Mouse (Mus musculus) spleen, postnatal 4 days (tissue): ENCODE data around the gene Pdlim1.

ENCODE experiments used
- DNase-seq, 2 experiments: peaks; one replicate each; pipeline ENCODE4 v3.0.0; 2022; ENCODE audit warnings: low spot score in 2 of 2

Gene Pdlim1

DNA sequence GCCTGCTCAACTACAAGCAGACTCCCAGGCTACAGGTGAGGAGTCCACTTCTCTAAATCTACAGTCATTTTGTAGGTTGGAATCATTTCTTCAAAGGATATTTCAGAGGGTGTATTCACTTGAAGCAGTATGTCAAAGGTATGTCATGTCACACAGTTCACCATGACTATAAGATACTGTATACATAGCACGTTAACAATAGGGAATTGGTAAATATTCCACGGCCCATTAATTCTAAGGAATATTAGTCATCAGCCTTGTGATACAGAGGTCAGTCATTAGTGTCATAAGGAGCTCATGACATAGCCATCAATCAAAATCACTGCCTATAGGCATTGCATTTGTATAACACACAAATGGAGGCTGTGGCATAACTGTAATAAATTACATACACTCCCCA, 13.1 kb upstream of the Pdlim1 start:
- DNase-seq: no peak

- no peak for DNase-seq
Measured at GRCm38 (mm10) chr19:40283415-40283814, 11.8 kb upstream of the Pdlim1 start.

- DNase-seq: no peak
Measured at GRCm38 (mm10) chr19:40278372-40279023, 6.9 kb upstream of the Pdlim1 start.

GRCm38 (mm10) chr19:40277494-40277893, 5.9 kb upstream of the Pdlim1 start:
- DNase-seq: no peak

DNA sequence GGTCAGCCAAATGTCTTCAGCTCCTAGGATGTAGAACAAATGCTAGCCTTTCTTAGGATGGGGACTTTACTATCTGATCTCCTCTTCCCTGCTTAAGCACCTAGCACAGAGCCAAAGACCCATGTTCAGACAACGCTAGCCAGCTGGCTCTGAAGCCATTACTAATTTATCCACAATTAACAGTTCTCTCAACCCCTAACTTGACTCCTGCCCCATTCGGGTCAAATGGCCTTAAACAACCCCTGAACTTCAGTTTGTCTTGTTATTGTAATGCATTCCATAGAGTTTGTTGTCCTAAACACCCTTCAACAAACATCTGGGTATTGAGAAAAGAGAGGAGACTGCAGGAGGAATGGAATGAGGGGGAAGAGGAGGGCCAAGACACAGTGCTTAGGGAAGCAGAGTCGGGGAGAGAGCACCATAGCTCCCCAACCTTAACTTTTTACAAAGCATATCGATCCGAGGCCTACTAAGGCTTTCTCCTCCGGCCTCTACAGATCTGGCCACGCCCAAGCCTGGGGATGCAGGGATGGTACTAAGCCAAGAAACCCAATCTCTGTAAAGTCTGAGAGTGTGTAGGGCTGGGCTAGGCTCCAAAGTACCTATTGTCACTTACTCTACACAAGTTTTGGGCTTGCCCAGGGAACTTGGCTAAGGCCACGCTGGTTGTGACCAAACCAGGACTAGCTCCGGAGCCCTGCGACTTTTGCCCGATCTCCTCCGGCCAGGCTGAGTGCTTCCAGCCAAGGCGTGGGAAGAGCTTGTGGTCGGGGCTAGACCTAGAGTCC, 4.0 kb upstream of the Pdlim1 start:
- DNase-seq: no peak

DNA sequence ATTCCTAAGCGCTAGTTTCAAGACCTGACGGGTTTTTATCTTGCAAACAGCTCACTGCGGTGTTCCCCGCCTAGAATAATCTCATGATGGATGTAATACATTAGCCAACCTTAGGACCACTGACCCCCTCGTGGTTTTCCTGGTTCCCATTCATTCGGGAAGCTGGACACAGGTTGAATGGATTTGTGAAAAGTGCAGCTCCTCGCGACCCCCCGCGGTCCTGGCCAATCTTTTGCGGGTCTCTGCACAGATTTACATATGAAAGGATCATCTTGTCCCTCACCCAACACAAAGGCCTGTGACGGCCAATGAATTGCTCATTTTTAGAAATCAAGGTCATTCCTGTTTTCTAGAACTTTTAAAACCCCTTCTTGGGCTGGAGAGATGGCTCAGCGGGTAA, 1.0 kb upstream of the Pdlim1 start:
- no peak for DNase-seq

GRCm38 (mm10) chr19:40270351-40271307, 1.0 kb downstream of the Pdlim1 start:
- peak; percentile 55 to 84 for DNase-seq

DNA sequence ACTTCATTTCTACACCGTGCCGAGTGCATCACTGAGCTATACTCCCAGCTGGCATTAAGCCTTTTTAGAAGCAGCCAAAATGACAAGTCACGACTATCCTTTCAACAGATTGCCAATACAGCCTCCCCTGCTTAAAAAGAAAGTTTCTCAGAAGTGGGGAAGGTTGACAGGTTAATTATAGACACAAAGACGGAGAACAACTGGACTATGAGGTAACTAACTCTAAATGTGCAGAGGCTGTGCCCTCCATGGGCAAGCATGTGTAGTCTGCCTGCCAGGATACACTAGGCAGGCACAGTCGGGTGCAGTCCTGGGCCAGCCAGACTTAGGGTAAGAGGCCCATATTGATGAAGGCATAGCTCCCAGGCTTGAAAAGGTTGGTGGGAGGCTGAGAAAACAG, 2.1 kb downstream of the Pdlim1 start:
- DNase-seq: no peak

DNA sequence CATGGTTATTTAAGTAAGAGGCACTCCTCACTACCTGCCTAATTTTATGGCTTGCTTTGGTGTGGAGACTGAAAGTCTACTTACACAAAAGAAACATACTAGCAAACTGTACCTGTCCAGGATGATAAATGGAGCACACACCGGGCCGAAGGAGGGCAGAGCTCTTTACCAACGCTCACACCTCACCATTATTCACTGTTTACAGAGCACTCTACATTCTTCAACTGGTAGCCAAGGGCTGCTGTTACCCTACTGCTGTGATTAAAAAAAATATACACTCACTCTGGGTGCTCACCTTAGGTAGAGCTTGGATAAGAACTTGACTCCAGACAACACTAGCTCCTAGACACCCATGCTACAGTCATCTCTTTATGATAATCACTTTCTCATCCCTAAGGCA, 3.1 kb downstream of the Pdlim1 start:
- DNase-seq: no peak

DNA sequence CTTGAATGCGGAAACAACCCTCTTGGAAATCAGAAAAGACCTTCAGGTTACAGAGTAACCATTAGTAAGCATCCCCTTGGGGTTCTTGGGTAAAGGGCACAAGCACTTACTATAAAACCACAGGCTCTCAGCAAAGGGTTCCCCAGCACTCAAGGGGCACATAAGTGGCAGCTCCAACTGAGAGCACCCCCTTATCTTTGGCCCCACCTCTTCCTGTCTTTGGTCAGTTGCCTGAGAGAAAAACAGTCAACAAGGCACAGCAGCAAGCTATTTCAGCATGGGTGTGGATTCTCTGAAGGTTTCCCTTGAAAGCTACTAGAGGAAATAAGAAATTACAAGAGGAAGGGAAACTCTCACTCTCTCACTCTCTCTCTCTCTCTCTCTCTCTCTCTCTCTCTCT, 4.3 kb downstream of the Pdlim1 start:
- peak in 1 of 2 experiments; percentile 31 for DNase-seq

GRCm38 (mm10) chr19:40259485-40259884, 12.2 kb downstream of the Pdlim1 start:
- no peak for DNase-seq

DNA sequence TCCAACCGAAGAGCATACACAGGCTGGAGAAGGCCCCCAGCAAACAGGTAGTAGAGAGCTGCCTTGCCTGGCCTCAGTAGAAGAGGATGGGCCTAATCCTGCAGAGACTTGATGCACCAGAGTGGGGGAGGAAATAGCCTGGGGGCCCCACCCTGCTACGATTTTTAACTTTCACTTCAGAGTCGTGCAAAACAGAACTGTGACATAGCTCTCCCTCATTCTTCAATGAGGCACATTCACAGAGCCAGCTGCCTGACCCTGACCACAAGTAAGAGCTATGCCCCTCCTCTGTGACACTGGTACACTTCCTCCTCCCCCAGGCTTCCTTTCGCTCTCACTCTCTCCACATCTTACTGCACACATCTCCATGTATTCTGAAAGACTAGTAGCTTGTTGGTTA, 14.2 kb downstream of the Pdlim1 start:
- DNase-seq: peak; percentile 33 to 66

DNA sequence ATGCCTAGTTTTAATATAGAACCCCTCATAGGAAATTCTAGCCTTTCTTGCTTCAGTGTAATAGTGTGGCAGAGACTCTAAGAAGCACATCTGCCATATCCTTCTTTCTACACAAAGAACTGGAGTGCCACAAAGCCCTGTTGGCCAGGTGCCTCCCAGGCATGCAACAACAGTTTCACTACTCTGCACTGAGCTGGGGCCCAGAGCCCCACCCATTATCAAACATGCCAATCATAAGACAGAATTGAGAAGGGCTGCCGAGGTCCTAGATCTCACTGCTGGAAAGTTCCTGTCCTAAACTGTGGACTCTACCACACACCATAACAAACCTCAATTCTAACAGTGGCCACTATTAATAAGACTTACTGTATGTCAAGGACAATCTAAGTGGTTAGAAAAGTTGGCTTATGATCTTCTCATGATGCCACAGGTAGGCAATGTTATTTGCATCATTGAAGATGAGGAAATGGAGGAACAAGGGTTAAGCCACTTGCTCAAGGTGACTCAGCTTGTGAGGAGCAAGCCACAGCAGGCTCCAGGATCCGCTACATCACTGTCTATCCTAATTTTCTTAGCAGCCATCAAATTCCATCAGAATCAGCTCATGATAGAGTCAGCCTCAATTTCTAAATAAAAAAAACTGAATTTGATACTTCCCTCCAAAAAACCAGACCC, 15.1 kb downstream of the Pdlim1 start:
- DNase-seq: peak in 1 of 2 experiments; percentile 59

DNA sequence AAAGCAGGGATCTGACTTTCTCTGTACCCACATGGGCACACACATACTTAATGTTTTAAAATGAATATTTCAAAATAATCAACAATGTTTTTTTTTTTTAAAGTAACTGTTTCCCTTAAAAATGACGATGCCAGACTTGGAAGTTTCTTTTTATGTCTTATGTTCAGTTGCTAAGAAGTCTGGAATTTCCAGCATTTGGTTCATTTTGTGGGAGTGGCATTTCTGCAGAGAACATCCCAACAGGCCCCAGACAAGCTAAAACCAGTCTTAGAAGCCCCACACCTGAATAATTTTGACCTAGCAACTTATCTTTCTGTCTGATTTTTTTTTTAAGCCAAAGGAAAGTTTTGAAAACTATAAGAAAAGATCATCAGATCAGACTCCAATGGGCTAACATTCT, 16.1 kb downstream of the Pdlim1 start:
- DNase-seq: no peak

GRCm38 (mm10) chr19:40254741-40255140, 16.9 kb downstream of the Pdlim1 start:
- no peak for DNase-seq

DNA sequence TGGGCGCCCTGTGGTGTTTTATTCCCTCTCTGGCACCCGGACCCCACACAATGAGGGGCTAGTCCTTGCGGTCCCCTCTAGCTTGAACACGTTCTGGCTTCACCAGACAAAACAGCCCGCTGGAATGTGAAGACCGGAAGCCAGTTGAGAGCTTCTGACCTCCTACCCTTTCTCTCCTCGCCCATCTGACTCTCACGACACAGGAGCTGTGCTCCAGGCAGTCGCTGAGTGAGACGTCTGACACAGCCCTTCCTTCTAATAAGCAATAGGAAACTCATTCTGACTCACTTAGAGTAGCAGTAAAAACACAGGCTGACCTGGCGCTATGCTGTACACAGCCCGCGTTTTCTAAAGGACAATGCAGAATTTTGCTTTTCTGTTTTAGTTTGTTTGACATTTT, 17.9 kb downstream of the Pdlim1 start:
- DNase-seq: no peak

DNA sequence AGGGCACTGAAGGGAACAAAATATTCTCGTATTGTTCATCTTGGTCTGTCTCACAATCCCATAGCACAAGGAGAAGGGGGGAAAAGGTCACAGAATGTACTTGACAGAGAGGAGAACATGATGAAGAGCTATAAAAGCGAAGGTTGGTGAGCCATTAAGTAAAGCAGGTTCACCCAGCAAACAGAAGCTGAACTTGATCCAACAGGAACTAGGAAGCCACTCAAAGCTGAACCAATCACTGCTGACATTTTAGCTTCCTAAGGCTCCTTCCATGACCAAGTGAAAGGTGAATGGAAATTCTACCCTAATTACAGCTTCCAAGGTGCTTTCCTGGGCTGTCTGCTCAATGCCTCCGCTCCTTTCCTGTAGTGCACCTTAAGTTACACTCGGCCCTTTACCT, 20.5 kb downstream of the Pdlim1 start:
- DNase-seq: no peak

DNA sequence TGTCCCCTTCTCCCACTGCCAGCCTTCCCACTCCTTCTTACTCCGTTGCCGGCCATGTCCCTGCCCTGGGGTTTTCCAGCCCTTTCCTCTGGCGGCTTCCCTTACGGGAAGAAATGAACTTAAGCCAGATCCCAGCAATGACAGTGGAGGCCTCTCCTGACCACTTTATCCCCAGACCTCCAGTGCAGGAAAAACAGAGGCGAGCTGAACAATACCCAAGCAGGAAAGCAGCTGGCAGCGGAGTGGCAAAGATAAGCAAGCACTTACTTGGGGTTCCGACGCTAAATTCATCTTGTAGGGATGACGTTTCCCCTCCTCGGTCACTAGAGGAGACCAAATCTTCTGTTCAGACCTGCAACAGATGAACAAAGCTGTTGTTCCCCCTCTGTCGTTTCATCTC, 22.3 kb downstream of the Pdlim1 start:
- no peak for DNase-seq

- DNase-seq: no peak
Measured at GRCm38 (mm10) chr19:40248476-40248875, 23.2 kb downstream of the Pdlim1 start.

GRCm38 (mm10) chr19:40247268-40247666, 24.4 kb downstream of the Pdlim1 start:
- DNase-seq: no peak

GRCm38 (mm10) chr19:40246646-40247267, 24.9 kb downstream of the Pdlim1 start:
- no peak for DNase-seq
